Mouse (Mus musculus): ENCODE measurements around the gene Olfr191. TPM values are rescaled to one million over a fixed set of nuclear protein-coding genes. Genes with fewer than 3 reads are reported as not detected.
"Not testable (repeated sequence)": the region's sequence is repeated elsewhere in the genome, so short reads cannot be mapped to it uniquely, and the experiment has no call there.

The Olfr191 gene
- not detected in 2 replicates for total RNA-seq (2012; rRNA removed)

- H3K27ac ChIP-seq (ENCODE audit: insufficient read depth, low read depth, low read length, poor library complexity, severe bottlenecking); in situ Hi-C loops (cut with MboI; ENCODE audit: low sequenced_read_pairs in 2 of 2, unreplicated experiment in 2 of 2); H3K9ac ChIP-seq (ENCODE audit: insufficient read depth, low read depth, low read length, poor library complexity, severe bottlenecking); H3K9me3 ChIP-seq (ENCODE audit: control insufficient read depth, insufficient read depth, low read depth, low read length); DNase-seq (ENCODE audit: low read depth, low spot score); H3K4me1 ChIP-seq (ENCODE audit: control insufficient read depth in 2 of 2, insufficient read depth in 2 of 2, low read length in 2 of 2, poor library complexity in 1 of 2); H3K36me3 ChIP-seq (ENCODE audit: control insufficient read depth, insufficient read depth, low read length, poor library complexity, severe bottlenecking); H3K4me3 ChIP-seq (ENCODE audit: insufficient read depth in 1 of 2, low read depth in 1 of 2, low read length in 2 of 2, poor library complexity in 1 of 2, severe bottlenecking in 1 of 2): not testable (repeated sequence)
Observed at GRCm38 (mm10) chr16:59089722-59090121, at the start of gene Olfr191. Gene Olfr191 (minus strand): TSS chr16:59089822.

GRCm38 (mm10) chr16:59130740-59131139 is 41.1 kb upstream of the Olfr191 start:
- TF ChIP-seq CHD2 (IDR thresholded peaks at IDR 0.05; ENCODE audit: low read depth, low read length) (no peak), ZNF384 (IDR thresholded peaks at IDR 0.05; ENCODE audit: low read depth, low read length) (no peak), MAFK (IDR thresholded peaks at IDR 0.05; ENCODE audit: insufficient read depth, low read depth, low read length) (no peak), HCFC1 (IDR thresholded peaks at IDR 0.05; ENCODE audit: borderline replicate concordance, insufficient read depth, low read length) (no peak), ZC3H11A (IDR thresholded peaks at IDR 0.05; ENCODE audit: borderline replicate concordance, low read depth, low read length) (no peak)
- Histone ChIP-seq H3K4me3 (ENCODE audit: insufficient read depth in 1 of 2, low read depth in 1 of 2, low read length in 2 of 2, poor library complexity in 1 of 2, severe bottlenecking in 1 of 2) (no peak overlapping the region), H3K9ac (ENCODE audit: insufficient read depth, low read depth, low read length, poor library complexity, severe bottlenecking) (no peak overlapping the region), H3K27ac (ENCODE audit: insufficient read depth, low read depth, low read length, poor library complexity, severe bottlenecking) (no peak overlapping the region), H3K9me3 (ENCODE audit: control insufficient read depth, insufficient read depth, low read depth, low read length) (no peaks in the 10 kb centered on the region), H3K4me1 (ENCODE audit: control insufficient read depth in 2 of 2, insufficient read depth in 2 of 2, low read length in 2 of 2, poor library complexity in 1 of 2) (no peaks in the 10 kb centered on the region), H3K36me3 (ENCODE audit: control insufficient read depth, insufficient read depth, low read length, poor library complexity, severe bottlenecking) (no peaks in the 10 kb centered on the region)
- in situ Hi-C loops (cut with MboI; ENCODE audit: low sequenced_read_pairs in 2 of 2, unreplicated experiment in 2 of 2): no loop called here
- no peak for DNase-seq (ENCODE audit: low read depth, low spot score)

DNA sequence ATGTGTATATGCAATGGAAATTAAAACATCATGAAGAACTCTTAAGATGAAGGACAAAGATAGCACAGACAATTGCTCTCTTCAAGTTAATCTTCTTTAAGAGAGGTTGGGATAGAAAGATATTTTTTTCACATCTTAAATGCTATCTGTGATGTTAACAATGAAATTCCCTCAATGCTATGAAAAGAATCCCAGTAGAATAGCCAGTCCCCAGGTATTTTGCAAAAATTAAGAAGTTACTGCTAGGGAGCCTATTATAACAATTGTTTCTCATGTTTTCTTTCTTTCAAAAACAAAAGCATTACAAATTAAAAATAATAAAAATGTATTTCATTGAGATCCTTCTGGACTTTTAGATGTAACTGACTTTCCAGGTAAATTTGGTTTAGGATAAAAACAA is 31.3 kb upstream of the Olfr191 start, which contains the start of gene Olfr194:
Olfr194 (minus strand) TSS at position 101 of the 400 bp plus-strand sequence.
- no peak for DNase-seq (ENCODE audit: low read depth, low spot score)
- no peaks in the 10 kb centered on the region for H3K36me3 ChIP-seq (ENCODE audit: control insufficient read depth, insufficient read depth, low read length, poor library complexity, severe bottlenecking)

GRCm38 (mm10) chr16:59111781-59112180 is 22.2 kb upstream of the Olfr191 start, which contains the start of gene Olfr193:
Gene Olfr193 (minus strand): TSS chr16:59111881.
- H3K36me3 ChIP-seq (ENCODE audit: control insufficient read depth, insufficient read depth, low read length, poor library complexity, severe bottlenecking): no peaks in the 10 kb centered on the region
- in situ Hi-C loops (cut with MboI; ENCODE audit: low sequenced_read_pairs in 2 of 2, unreplicated experiment in 2 of 2): no loop called here
- H3K4me3 ChIP-seq (ENCODE audit: insufficient read depth in 1 of 2, low read depth in 1 of 2, low read length in 2 of 2, poor library complexity in 1 of 2, severe bottlenecking in 1 of 2): no peak within 1 kb of the TSS
- TF ChIP-seq CHD2 (IDR thresholded peaks at IDR 0.05; ENCODE audit: low read depth, low read length) (no peak), HCFC1 (IDR thresholded peaks at IDR 0.05; ENCODE audit: borderline replicate concordance, insufficient read depth, low read length) (no peak), ZC3H11A (IDR thresholded peaks at IDR 0.05; ENCODE audit: borderline replicate concordance, low read depth, low read length) (no peak)
- no peak for DNase-seq (ENCODE audit: low read depth, low spot score)
- H3K9ac ChIP-seq (ENCODE audit: insufficient read depth, low read depth, low read length, poor library complexity, severe bottlenecking): no peak within 1 kb of the TSS
- no peak within 1 kb of the TSS for H3K27ac ChIP-seq (ENCODE audit: insufficient read depth, low read depth, low read length, poor library complexity, severe bottlenecking)
- H3K9me3 ChIP-seq (ENCODE audit: control insufficient read depth, insufficient read depth, low read depth, low read length): no peaks in the 10 kb centered on the region
- no peaks in the 10 kb centered on the region for H3K4me1 ChIP-seq (ENCODE audit: control insufficient read depth in 2 of 2, insufficient read depth in 2 of 2, low read length in 2 of 2, poor library complexity in 1 of 2)

More for the DNA sequence above, 31.3 kb upstream of the Olfr191 start, which contains the start of gene Olfr194:
- in situ Hi-C loops (cut with MboI; ENCODE audit: low sequenced_read_pairs in 2 of 2, unreplicated experiment in 2 of 2): no loop called here
- no peak within 1 kb of the TSS for H3K4me3 ChIP-seq (ENCODE audit: insufficient read depth in 1 of 2, low read depth in 1 of 2, low read length in 2 of 2, poor library complexity in 1 of 2, severe bottlenecking in 1 of 2)
- TF ChIP-seq ZC3H11A (IDR thresholded peaks at IDR 0.05; ENCODE audit: borderline replicate concordance, low read depth, low read length): no peak
- TF ChIP-seq CHD2 (IDR thresholded peaks at IDR 0.05; ENCODE audit: low read depth, low read length): no peak
- no peak for TF ChIP-seq HCFC1 (IDR thresholded peaks at IDR 0.05; ENCODE audit: borderline replicate concordance, insufficient read depth, low read length)
- no peak for TF ChIP-seq ZNF384 (IDR thresholded peaks at IDR 0.05; ENCODE audit: low read depth, low read length)
- no peak for TF ChIP-seq MAFK (IDR thresholded peaks at IDR 0.05; ENCODE audit: insufficient read depth, low read depth, low read length)
- no peaks in the 10 kb centered on the region for H3K9me3 ChIP-seq (ENCODE audit: control insufficient read depth, insufficient read depth, low read depth, low read length)
- no peak within 1 kb of the TSS for H3K27ac ChIP-seq (ENCODE audit: insufficient read depth, low read depth, low read length, poor library complexity, severe bottlenecking)
- H3K4me1 ChIP-seq (ENCODE audit: control insufficient read depth in 2 of 2, insufficient read depth in 2 of 2, low read length in 2 of 2, poor library complexity in 1 of 2): no peaks in the 10 kb centered on the region
- H3K9ac ChIP-seq (ENCODE audit: insufficient read depth, low read depth, low read length, poor library complexity, severe bottlenecking): no peak within 1 kb of the TSS

DNA sequence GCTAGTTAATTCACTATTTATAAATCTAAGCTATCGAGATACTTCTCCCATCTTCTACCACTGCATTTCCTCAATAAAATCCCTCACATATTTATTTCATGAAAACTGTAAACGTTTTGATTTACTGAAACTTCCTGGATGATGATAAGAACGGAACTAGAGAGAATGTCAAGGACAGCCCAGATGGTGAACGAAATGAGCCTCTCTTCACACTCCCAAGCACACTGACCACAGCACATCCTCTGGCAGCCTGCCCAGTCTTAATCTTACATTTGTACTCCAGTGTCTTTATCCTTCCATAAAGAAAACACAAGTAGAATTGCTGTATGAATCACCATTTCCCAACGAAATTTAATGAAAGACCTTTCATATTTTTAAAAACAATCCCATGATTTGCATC is 18.9 kb upstream of the Olfr191 start:
- DNase-seq (ENCODE audit: low read depth, low spot score); H3K9me3 ChIP-seq (ENCODE audit: control insufficient read depth, insufficient read depth, low read depth, low read length); H3K9ac ChIP-seq (ENCODE audit: insufficient read depth, low read depth, low read length, poor library complexity, severe bottlenecking); H3K36me3 ChIP-seq (ENCODE audit: control insufficient read depth, insufficient read depth, low read length, poor library complexity, severe bottlenecking); in situ Hi-C loops (cut with MboI; ENCODE audit: low sequenced_read_pairs in 2 of 2, unreplicated experiment in 2 of 2); H3K4me3 ChIP-seq (ENCODE audit: insufficient read depth in 1 of 2, low read depth in 1 of 2, low read length in 2 of 2, poor library complexity in 1 of 2, severe bottlenecking in 1 of 2); H3K27ac ChIP-seq (ENCODE audit: insufficient read depth, low read depth, low read length, poor library complexity, severe bottlenecking); H3K4me1 ChIP-seq (ENCODE audit: control insufficient read depth in 2 of 2, insufficient read depth in 2 of 2, low read length in 2 of 2, poor library complexity in 1 of 2): not testable (repeated sequence)

Data from ES-E14 (cell line).